Mouse (Mus musculus) embryonic fibroblast, embryonic 13.5 days (primary cell): ENCODE measurements around the gene Irs1. TPM values are rescaled to one million over a fixed set of nuclear protein-coding genes. Genes with fewer than 3 reads are reported as not detected.

Experiments
- H3K27ac ChIP-seq: 2 replicates; pipeline ENCODE4 v1.5.1; 2012; ENCODE audit warnings: low read length, control low read depth, inconsistent platforms; ENCODE audit not compliant: insufficient read depth
- H3K4me1 ChIP-seq: 2 replicates; pipeline ENCODE4 v1.6.1; 2011; ENCODE audit warnings: low read length; ENCODE audit not compliant: control insufficient read depth, insufficient read depth
- H3K4me3 ChIP-seq: 2 replicates; pipeline ENCODE4 v1.5.1; 2011; ENCODE audit warnings: mild to moderate bottlenecking, control low read depth, low read length; ENCODE audit not compliant: insufficient read depth
- CTCF ChIP-seq: IDR thresholded peaks from 2 replicates; pipeline ENCODE4 v1.5.1; 2011; ENCODE audit warnings: mild to moderate bottlenecking, control low read depth, low read length, moderate library complexity, borderline replicate concordance; ENCODE audit not compliant: insufficient read depth
- POLR2A ChIP-seq: IDR thresholded peaks from 2 replicates; pipeline ENCODE4 v1.6.1; 2011; ENCODE audit warnings: low read depth, mild to moderate bottlenecking, control low read depth, low read length, moderate library complexity
- polyA plus RNA-seq: library from polyadenylated mRNA; stranded (reverse); fragments of >200 nt; gene quantifications from 2 replicates; pipeline ENCODE4 v1.2.4, GENCODE M21; 2011; ENCODE audit warnings: low read depth; ENCODE audit not compliant: missing spikeins, insufficient read length

Irs1 gene
- polyA plus RNA-seq, 1 experiment: 41.2 TPM

- TF ChIP-seq POLR2A: no peak
- TF ChIP-seq CTCF: no peak
- H3K4me3 ChIP-seq: peak overlapping the region; percentile 78
Observed at GRCm38 (mm10) chr1:82316746-82317126, 25.5 kb upstream of the Irs1 start.

DNA sequence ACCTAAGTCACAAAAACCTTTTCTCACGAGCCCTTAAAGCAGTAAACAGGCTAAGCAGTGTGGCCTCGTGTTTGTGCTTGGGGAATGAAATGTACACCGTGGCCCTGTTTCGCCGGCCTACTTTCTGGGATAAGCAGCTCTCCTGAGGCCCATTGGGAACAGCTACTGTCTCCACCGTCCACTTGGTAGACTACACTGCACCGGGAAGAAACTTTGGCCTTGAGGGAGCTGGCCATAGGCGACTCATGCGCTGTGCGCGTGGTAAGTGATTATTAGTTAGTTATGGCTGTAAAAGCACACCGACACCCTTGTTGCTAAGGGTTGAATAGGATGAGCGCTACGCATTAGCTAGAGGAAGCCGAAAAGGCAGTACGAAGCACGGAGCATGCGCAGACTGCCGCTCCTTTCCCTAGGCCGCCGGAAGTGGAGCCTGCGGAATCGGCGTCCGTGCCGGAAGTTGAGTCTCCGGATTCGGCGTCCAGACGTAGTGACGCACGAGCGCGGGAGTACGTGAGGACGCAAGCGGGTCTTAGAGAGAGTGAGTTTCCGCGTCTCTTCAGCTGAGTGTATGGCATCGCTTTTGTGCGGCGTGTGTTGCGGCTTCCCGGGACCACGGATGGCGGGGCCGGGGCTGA is 25.0 kb upstream of the Irs1 start, which contains the start of gene Rhbdd1:
TSS of gene Rhbdd1 (plus strand) at position 342 of the 635 bp plus-strand sequence.
- TF ChIP-seq CTCF (no peak), POLR2A (peak; percentile 91)
- peak within 1 kb of the TSS; percentile 78 for H3K27ac ChIP-seq
- peaks cover 2% of the 10 kb centered on the region; the same call in 1 of the 2 replicates for H3K4me1 ChIP-seq
- peak within 1 kb of the TSS; percentile 78 for H3K4me3 ChIP-seq

More at GRCm38 (mm10) chr1:82316746-82317126, 25.5 kb upstream of the Irs1 start:
- Histone ChIP-seq H3K4me1 (peaks cover 2% of the 10 kb centered on the region; the same call in 1 of the 2 replicates), H3K27ac (peak overlapping the region; percentile 78)

DNA sequence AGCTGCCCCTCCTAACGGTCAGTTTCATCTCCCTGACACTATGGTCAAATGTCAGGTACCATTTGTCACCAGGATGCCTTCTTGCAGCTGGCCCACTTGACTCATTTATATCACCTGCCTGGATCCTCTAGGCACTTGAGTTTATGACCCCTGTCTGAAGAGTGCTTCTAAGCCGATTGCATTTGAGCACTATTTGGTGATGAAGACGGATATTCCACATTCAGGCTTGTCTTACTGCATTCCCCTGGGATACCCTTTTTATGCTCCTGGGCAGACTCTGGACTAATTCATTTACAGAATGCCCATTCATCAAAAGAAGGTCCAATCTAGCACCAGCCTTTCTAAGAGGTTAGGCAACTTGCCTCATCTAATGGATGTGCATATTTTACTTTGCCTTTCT is 13.3 kb upstream of the Irs1 start:
- TF ChIP-seq POLR2A: no peak
- TF ChIP-seq CTCF: no peak
- Histone ChIP-seq H3K27ac (no peak overlapping the region), H3K4me3 (no peak overlapping the region), H3K4me1 (no peaks in the 10 kb centered on the region)

GRCm38 (mm10) chr1:82298586-82298985 is 7.4 kb upstream of the Irs1 start:
- TF ChIP-seq CTCF (no peak), POLR2A (no peak)
- Histone ChIP-seq H3K27ac (no peak overlapping the region), H3K4me1 (no peaks in the 10 kb centered on the region), H3K4me3 (no peak overlapping the region)

DNA sequence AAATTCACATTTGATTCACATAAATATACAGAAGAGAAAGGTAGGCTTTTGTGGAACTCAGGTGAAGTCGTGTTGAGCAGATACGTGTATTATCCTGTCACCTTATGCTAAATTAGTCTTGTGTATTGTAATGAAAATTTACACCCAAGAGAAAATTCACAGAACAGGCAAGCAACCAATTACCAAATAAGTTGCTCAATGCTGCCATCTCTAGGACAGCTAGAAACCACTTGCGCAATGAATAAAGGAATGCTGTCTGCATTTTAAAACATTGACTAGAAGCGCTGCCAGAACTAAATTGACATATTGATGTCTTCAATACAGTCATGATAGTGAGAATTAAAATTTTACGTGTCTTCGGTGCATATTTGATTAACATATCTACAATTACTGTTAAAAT is 2.9 kb upstream of the Irs1 start:
- TF ChIP-seq CTCF: no peak
- TF ChIP-seq POLR2A: no peak
- no peak overlapping the region for H3K27ac ChIP-seq
- H3K4me3 ChIP-seq: no peak overlapping the region
- H3K4me1 ChIP-seq: 0 out of 2 replicates have a peak, but pooled peaks cover 3% of the 10 kb centered on the region

DNA sequence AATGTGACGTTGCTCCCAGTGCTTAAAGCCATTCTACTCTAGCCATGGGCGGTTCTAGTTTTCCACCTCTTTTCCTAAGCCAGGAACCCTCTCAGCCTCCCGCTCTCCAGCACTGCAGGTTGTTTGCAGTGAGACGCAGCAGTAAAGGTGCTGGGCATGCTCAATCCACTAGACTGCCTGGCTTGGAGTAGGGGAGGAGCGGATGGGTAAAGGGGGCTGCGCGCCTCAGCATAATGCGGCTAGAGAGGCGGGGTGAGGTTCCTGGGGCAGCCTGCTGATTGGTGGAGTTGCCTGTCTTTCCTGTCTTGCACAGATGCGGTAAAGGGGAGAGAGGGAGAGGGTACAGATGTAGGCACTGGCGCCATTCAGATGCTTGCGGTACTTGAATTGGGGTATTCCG is 1.6 kb upstream of the Irs1 start:
- Histone ChIP-seq H3K27ac (no peak overlapping the region), H3K4me3 (peak overlapping the region; percentile 70; the same call in 1 of the 2 replicates), H3K4me1 (0 out of 2 replicates have a peak, but pooled peaks cover 3% of the 10 kb centered on the region)
- TF ChIP-seq CTCF (no peak), POLR2A (no peak)

DNA sequence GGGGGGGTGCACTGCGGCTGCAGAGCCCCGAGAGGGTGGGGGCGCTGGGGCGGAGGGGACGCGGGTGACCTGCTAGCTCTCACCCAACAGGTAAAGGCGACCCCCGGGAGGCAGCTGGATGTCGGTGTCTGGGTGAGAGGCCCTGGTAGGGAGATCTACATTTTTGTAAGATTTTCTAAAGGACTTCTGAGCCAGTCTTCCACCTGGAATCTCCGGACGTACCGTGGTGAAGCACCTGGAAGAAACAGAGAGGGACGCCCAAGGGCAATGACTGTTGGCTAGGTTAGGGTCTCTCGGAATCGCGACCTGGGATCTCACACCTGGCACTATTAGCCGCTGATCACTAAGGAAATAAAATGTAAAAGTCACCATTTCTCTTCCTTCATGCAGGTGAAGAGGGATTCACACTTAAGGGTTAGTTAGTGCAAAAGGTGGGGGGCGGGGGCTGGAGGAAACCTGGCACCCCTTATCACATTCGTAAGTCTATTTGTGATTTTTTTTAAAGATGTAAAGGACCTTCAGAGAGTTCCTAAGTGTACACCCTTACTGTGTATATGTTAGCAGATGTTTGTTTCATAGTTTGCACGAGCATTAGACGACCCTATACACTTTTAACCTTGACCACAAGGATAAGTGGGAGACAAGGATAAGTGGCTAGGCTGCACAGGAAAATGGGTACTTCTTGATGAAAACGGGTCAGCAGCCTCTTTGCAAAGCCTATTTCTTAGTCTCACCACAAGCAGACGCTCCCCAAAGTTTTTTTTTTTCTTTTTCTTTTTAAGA is 905 bp upstream of the Irs1 start:
- Histone ChIP-seq H3K4me3 (peak overlapping the region; percentile 70), H3K4me1 (0 out of 2 replicates have a peak, but pooled peaks cover 3% of the 10 kb centered on the region), H3K27ac (no peak overlapping the region)
- TF ChIP-seq CTCF (no peak), POLR2A (no peak)

DNA sequence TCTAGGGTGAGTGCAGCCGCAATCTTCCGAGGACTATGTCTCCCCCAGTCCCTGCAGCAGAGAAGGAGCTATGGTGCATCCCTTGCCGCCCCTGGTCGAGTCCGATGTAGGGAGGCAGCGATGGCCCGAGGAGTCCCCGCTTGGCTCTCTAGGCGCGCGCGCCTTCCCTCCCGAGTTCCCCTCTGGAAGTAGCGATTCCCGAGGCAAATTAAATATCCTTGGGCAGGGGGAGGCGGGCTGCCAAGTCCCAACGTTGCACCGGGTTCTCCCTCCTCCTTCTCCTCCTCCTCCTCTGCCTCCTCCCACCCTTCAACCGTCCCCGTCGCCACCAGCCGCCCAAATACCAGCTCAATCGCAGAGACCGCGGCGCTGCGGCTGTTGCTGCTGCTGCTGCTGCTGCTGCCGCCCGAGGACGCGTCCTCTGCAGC is 479 bp downstream of the Irs1 start:
- Histone ChIP-seq H3K27ac (peak overlapping the region; percentile 82), H3K4me3 (peak overlapping the region; percentile 70), H3K4me1 (0 out of 2 replicates have a peak, but pooled peaks cover 3% of the 10 kb centered on the region)
- no peak for TF ChIP-seq CTCF
- TF ChIP-seq POLR2A: peak; percentile 91

- H3K4me1 ChIP-seq: 0 out of 2 replicates have a peak, but pooled peaks cover 3% of the 10 kb centered on the region
Observed at GRCm38 (mm10) chr1:82289990-82290681, 1.1 kb downstream of the Irs1 start.

More at GRCm38 (mm10) chr1:82289990-82290681, 1.1 kb downstream of the Irs1 start:
- Histone ChIP-seq H3K27ac (peak overlapping the region; percentile 82), H3K4me3 (peak overlapping the region; percentile 70)
- TF ChIP-seq POLR2A (peak; percentile 9; the same call in 1 of the 2 replicates), CTCF (no peak)
